Mouse (Mus musculus): Measurements from ENCODE around the gene Agr2. TPM values are rescaled to one million over a fixed set of nuclear protein-coding genes. Genes with fewer than 3 reads are reported as not detected.

Agr2 gene
- total and polyA plus RNA-seq, 3 experiments: not detected

DNA sequence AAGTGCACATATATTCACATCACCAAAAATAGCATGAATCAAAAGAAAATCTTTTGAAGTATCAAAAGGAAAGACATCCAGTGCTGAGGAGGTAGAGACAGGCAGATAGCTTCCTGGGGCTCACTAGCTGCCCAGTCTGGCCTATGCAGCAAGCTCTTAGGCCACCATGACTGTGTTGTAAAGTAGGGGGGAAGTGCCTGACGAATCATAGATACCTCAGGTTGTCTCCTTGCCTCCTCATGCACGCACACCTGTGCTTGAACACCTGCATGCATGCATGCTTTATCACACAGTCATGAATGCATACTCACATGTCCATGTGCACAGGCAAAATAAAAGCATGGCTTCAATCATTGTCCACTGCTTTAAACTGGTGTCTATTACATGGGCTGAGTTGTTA is 52.0 kb downstream of the Agr2 start:
- in situ Hi-C loops (cut with MboI; ENCODE audit: low pct_ligation_motif_present, low pct_unique_long_range_greater_than_20kb, low sequenced_read_pairs) (no loop called here), dilution Hi-C loops (cut with MboI; ENCODE audit: extremely low pct_ligation_motif_present, extremely low pct_unique_long_range_greater_than_20kb, low sequenced_read_pairs) (no loop called here)
- no peak for DNase-seq (ENCODE audit: extremely low read depth)
- Histone ChIP-seq H3K36me3 (replicated peaks in 1 of 2; ENCODE audit: control insufficient read depth in 1 of 2, insufficient read depth in 1 of 2, low read length in 1 of 2) (no peaks in the 10 kb centered on the region), H3K27me3 (replicated peaks) (peaks cover 2% of the 10 kb centered on the region), H3K9me3 (replicated peaks; ENCODE audit: low read length) (no peaks in the 10 kb centered on the region), H3K9ac (ENCODE audit: insufficient read depth, low read depth) (no peak overlapping the region), H3K27ac (ENCODE audit: insufficient read depth, low read depth) (no peak overlapping the region), H3K79me2 (replicated peaks; ENCODE audit: control insufficient read depth, extremely low read depth, insufficient read depth, poor library complexity, severe bottlenecking) (no peaks in the 10 kb centered on the region; the same call in none of the 2 replicates), H3K4me1 (ENCODE audit: control insufficient read depth in 1 of 2, insufficient read depth in 2 of 2) (peaks cover 7 to 24% of the 10 kb centered on the region in 2 experiments), H3K4me3 (replicated peaks in 1 of 3; ENCODE audit: low read depth in 2 of 3, low read length in 2 of 3, poor library complexity in 1 of 3) (no peak overlapping the region), H3K4me2 (ENCODE audit: insufficient read depth, low read depth, poor library complexity, severe bottlenecking) (no peak overlapping the region)
- TF ChIP-seq TCF12 (IDR thresholded peaks at IDR 0.05; ENCODE audit: low read depth, low read length) (no peak), ELF1 (IDR thresholded peaks at IDR 0.05; ENCODE audit: low read depth, low read length) (no peak), EP300 (IDR thresholded peaks at IDR 0.05; ENCODE audit: low read length) (no peak), MEF2A (IDR thresholded peaks at IDR 0.05; ENCODE audit: borderline replicate concordance, low read depth, low read length) (no peak), ZC3H11A (IDR thresholded peaks at IDR 0.05; ENCODE audit: low read depth, low read length) (no peak), ZMIZ1 (IDR thresholded peaks at IDR 0.05; ENCODE audit: low read depth, low read length) (no peak), E2F4 (IDR thresholded peaks at IDR 0.05; ENCODE audit: insufficient replicate concordance, low read depth, low read length) (no peak), CHD2 (IDR thresholded peaks at IDR 0.05; ENCODE audit: low read length) (no peak), SIN3A (IDR thresholded peaks at IDR 0.05; ENCODE audit: low read length) (no peak), SMC3 (IDR thresholded peaks at IDR 0.05; ENCODE audit: low read depth, low read length) (no peak), MAZ (IDR thresholded peaks at IDR 0.05; ENCODE audit: low read depth, low read length) (no peak), CTCF (conservative IDR thresholded peaks at IDR 0.05 in 1 of 2, IDR thresholded peaks at IDR 0.05 in 1 of 2; ENCODE audit: low read depth in 2 of 2, low read length in 2 of 2) (no peak), NELFE (IDR thresholded peaks at IDR 0.05; ENCODE audit: low read depth, low read length) (no peak), MYC (IDR thresholded peaks at IDR 0.05; ENCODE audit: low read depth, low read length) (no peak), TBP (conservative IDR thresholded peaks at IDR 0.05; ENCODE audit: low read depth, low read length) (no peak), KAT2A (IDR thresholded peaks at IDR 0.05; ENCODE audit: insufficient replicate concordance, low read length) (no peak), UBTF (IDR thresholded peaks at IDR 0.05; ENCODE audit: low read depth, low read length) (no peak), GABPA (IDR thresholded peaks at IDR 0.05; ENCODE audit: insufficient replicate concordance, low read depth, low read length) (no peak)

DNA sequence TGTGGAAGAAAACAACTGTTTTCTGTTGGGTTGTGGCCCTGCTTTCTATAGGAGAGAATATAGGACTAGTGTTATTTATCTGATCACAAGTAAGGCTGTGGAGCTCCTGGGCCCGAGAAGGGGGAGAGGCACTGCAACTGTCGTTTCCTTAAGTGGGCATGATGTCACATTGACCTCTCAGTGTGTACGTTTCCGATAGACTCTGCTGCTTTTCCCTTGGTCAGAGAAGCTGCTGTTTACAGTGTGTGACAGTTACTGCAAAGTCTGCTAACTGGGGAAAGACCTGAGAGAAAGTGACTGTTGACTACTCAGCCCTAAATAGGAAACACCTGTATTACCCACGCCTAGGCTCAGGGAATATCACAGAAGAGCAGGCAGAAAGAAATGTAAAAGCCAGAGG is 53.5 kb downstream of the Agr2 start:
- dilution Hi-C loops (cut with MboI; ENCODE audit: extremely low pct_ligation_motif_present, extremely low pct_unique_long_range_greater_than_20kb, low sequenced_read_pairs) (no loop called here), in situ Hi-C loops (cut with MboI; ENCODE audit: low pct_ligation_motif_present, low pct_unique_long_range_greater_than_20kb, low sequenced_read_pairs) (no loop called here)
- peaks cover 2% of the 10 kb centered on the region for H3K27me3 ChIP-seq (replicated peaks)
- TF ChIP-seq ELF1 (IDR thresholded peaks at IDR 0.05; ENCODE audit: low read depth, low read length) (no peak), TCF12 (IDR thresholded peaks at IDR 0.05; ENCODE audit: low read depth, low read length) (no peak), ETS1 (conservative IDR thresholded peaks at IDR 0.05; ENCODE audit: low read depth, low read length) (no peak), ZNF384 (IDR thresholded peaks at IDR 0.05; ENCODE audit: low read depth, low read length) (no peak), MAZ (IDR thresholded peaks at IDR 0.05; ENCODE audit: low read depth, low read length) (no peak), POLR2A (IDR thresholded peaks at IDR 0.05; ENCODE audit: low read depth, low read length) (no peak)
- no peaks in the 10 kb centered on the region for H3K9me3 ChIP-seq (replicated peaks; ENCODE audit: low read length)
- no peak overlapping the region for H3K27ac ChIP-seq (ENCODE audit: insufficient read depth, low read depth)
- H3K36me3 ChIP-seq (replicated peaks in 1 of 2; ENCODE audit: control insufficient read depth in 1 of 2, insufficient read depth in 1 of 2, low read length in 1 of 2): no peaks in the 10 kb centered on the region
- peaks cover 7 to 9% of the 10 kb centered on the region in 2 experiments for H3K4me1 ChIP-seq (ENCODE audit: control insufficient read depth in 1 of 2, insufficient read depth in 2 of 2)
- no peak overlapping the region for H3K4me2 ChIP-seq (ENCODE audit: insufficient read depth, low read depth, poor library complexity, severe bottlenecking)
- H3K9ac ChIP-seq (ENCODE audit: insufficient read depth, low read depth): no peak overlapping the region
- no peak for DNase-seq (ENCODE audit: extremely low read depth)
- no peaks in the 10 kb centered on the region; the same call in 1 of the 2 replicates for H3K79me2 ChIP-seq (replicated peaks; ENCODE audit: control insufficient read depth, extremely low read depth, insufficient read depth, poor library complexity, severe bottlenecking)
- no peak overlapping the region for H3K4me3 ChIP-seq (replicated peaks in 1 of 3; ENCODE audit: low read depth in 2 of 3, low read length in 2 of 3, poor library complexity in 1 of 3)

Data from CH12.LX (cell line).